Mouse (Mus musculus): ENCODE results near the gene Trim41.

GRCm38 (mm10) chr11:48818346-48818745 lies 1.2 kb upstream of the Trim41 start:
- TF ChIP-seq ZC3H11A (IDR thresholded peaks at IDR 0.05; ENCODE audit: borderline replicate concordance, low read depth, low read length) (no peak), ZNF384 (IDR thresholded peaks at IDR 0.05; ENCODE audit: low read depth, low read length) (no peak)

Measured in ES-E14 (cell line).